Mouse (Mus musculus) layer of hippocampus, postnatal 36 days (tissue): ENCODE results near the gene Tnk1. TPM values are rescaled to one million over a fixed set of nuclear protein-coding genes. Genes with fewer than 3 reads are reported as not detected.

Experiments
- DNase-seq, 2 experiments: peaks; one replicate each; pipeline ENCODE4 v3.0.0; 2022
- total RNA-seq, 2 experiments: library from RNA; stranded (reverse); gene quantifications; 2 replicates each; pipeline ENCODE4 v1.2.3; 2021

Gene Tnk1
- total RNA-seq, 2 experiments from 2014 or later: 0.18 TPM; not detected in 1

GRCm38 (mm10) chr11:69837604-69837951, 21.0 kb downstream of the Tnk1 start, which contains the start of gene Nlgn2:
TSS of gene Nlgn2 (minus strand) at chr11:69837784.
- DNase-seq: no peak

DNA sequence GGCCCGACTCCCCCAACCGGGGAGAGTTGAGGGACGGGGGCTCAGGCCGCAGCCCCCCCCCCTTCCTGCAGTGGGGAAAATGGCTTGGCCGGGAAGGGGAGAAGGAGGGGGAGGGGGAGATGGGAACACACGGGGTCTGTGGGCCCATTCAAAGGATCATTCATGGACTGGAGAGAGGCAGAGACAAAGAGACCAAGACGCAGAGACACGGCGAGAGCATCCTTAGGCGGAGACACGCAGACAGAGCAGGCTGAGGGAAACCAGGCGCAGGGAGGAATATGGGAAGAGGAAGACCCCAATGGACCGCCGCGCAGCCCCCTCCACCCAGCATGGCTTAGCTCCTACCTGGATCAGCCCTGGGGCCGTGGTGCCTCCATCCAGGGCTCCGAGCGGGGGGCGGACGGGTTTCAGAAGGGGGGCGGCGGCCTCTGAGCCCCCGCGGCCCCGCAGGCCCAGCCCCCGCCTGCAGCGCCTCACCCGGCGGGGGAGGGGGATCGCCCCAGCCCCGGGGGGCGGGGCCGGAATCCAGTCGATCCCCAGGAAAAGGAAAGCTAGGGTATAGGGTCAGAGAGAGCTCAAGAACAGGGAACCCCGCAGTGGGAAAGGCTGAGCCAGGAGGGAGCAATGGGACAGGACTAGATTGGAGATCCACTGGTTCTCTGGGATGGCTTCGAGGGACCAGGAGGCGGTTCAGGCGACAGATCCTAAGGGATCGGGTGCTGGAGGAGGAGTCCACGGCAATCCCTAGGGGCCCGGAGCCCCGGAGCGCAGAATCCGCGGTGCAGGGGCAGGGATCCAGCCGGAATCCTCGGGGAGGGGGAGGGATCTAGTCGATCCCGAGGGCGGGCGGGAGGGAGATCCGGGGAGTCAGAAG, 21.6 kb downstream of the Tnk1 start:
- DNase-seq: peak; percentile 51 to 60

- DNase-seq: no peak
These were observed 22.6 kb downstream of the Tnk1 start for GRCm38 (mm10) chr11:69835966-69836335.

GRCm38 (mm10) chr11:69835326-69835965, 23.1 kb downstream of the Tnk1 start:
- DNase-seq: no peak

DNA sequence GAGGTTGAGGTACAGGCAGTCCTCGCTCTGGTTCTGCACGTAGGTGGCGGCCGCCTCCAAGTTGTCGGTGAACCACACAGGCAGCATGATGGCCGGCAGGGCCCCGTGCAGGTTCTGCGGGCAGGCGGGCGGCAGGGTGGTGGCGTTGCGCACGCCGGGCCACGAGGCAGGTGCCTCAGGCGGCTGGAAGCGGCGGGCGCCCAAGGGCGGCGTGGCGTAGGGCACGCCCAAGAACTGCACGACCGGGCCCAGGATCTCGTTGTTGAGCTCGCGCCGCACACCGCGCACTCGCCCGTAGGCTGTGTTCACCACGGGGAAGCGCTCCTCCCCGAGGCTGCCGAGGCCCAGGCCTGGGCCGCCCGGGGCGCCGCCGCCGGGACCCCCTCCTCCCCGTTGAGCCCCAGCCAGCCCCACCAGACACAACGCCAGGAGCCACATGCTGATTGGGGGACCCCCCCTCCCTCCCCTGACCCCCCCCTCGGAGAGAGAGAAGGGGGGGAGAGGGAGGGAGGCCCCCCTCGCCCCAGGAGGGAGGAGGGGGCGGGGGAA, 24.5 kb downstream of the Tnk1 start:
- DNase-seq: no peak

DNA sequence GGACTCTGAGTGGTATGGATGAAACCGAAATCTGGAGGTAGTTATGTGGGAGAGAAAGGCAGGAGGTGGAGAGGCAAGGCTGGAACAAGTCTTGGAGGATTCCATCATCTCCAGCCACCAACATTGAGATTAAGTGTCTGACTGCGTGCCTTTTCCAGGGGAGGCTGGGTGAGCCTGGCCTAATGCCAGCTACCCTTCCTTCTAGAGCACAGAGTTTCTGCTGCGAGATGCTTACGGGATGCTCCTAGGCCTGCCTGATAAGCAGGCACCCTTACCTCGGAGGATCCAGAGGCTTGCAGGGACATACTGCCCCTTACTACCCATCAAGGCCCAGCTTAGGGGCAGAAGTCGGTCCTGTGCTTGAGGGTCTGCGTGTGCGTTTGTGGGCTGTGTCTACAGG, 25.0 kb downstream of the Tnk1 start:
- DNase-seq: no peak

DNA sequence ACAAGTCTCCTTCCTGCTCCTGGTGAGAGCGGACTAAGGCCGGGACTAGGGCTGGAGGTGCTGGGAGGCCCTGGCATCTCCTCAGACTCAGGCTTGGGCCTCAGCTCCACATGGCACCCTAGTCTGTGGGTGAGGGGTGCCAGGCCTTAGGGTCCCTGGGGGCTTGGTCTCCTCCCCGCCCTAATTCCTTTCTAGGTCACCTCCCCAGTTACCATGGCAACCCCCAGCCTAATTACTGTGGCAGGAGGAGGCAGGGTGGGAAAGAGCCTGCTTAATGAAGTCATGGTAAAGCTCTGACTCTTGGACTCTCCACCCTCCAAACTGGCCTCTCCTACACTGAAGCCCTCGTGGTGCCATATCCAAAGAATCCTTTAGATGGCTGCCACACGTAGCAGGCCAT, 29.7 kb downstream of the Tnk1 start:
- DNase-seq: no peak

- no peak for DNase-seq
These were observed 35.1 kb downstream of the Tnk1 start for GRCm38 (mm10) chr11:69823456-69823855.

DNA sequence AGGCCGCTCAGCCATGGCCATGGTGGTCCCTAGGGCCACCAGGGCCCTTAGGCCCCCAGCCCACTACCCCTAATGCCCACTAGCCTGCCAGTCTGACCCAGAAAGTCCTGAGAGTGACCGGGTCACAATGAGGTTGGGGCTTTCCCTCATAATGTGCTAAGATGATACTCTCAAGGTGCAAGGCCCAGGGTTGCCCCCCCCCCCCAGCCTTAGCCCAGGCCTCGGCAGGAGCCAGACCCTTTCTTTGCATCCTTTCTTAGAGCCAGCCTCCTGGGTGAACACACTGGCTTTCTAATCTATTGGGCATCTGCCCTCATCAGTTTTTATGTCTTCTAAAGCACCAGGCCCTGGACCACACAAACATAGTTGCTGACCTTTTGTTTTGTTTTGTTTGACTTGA, 36.5 kb downstream of the Tnk1 start, which contains the start of gene Spem1:
Spem1 (minus strand) TSS at position 101 of the 400 bp plus-strand sequence.
- no peak for DNase-seq

DNA sequence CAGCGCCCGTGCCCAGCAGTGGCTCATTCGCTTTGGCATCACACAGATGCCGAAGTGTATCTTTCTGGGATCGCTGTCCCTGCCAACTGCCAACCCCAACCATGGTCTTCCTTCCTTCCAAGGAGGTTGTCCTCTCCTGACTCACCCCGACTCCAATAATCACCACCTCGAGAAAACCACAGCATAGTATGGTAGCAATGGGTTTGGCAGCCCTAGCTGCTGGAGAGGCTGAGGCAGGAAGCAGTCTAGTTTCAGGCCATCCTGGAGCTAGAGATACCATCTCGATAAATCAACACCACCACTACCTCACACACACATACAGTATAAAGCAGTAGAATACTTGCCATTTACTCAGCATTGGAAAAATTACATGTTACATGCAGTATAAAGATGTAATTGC, 39.7 kb downstream of the Tnk1 start:
- DNase-seq: no peak

DNA sequence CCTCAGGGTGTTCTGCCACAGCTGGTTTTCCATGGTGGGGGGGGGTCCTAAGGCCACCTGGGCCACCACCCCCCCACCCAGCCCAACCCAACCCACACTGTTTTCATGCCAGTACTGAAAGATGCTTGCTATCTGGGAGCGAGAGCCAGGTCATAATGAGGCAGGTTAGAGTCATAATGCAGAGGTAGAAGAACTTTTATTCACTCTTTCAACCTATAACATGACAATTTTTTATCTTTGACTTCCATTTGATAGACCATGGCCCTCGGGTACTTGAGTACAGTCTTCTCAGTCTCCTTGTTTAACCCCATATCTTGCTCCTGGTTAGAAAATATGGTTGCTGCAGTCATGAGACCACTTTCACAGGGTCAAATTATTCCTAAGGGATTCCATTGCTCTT, 40.2 kb downstream of the Tnk1 start, which contains the start of gene Spem2:
Spem2 (minus strand) TSS at position 101 of the 400 bp plus-strand sequence.
- no peak for DNase-seq

DNA sequence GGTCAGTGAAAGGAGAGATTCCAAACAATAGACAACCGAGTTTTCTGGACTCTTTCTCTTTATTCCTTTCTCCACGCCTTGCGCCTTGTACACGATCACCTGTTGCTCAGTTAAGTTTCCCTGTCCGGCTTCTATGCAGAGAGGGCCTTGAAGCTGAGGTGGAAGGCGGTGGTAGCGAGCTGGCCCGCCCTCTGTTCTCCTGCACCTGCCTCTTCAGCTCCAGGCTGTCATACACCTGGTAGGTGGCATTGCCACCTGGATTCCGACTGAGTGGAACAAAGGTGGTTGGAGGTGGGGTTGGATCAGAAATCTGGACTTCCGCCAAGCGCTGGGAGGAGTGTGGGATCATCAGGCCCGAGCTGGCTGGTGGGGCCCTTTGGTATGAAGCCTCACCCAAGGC, 42.0 kb downstream of the Tnk1 start:
- DNase-seq: no peak

GRCm38 (mm10) chr11:69815155-69815554, 43.4 kb downstream of the Tnk1 start, which contains the start of gene Gm39566:
TSS of gene Gm39566 (minus strand) at chr11:69815298.
- DNase-seq: no peak

GRCm38 (mm10) chr11:69810280-69810679, 48.2 kb downstream of the Tnk1 start:
- no peak for DNase-seq

DNA sequence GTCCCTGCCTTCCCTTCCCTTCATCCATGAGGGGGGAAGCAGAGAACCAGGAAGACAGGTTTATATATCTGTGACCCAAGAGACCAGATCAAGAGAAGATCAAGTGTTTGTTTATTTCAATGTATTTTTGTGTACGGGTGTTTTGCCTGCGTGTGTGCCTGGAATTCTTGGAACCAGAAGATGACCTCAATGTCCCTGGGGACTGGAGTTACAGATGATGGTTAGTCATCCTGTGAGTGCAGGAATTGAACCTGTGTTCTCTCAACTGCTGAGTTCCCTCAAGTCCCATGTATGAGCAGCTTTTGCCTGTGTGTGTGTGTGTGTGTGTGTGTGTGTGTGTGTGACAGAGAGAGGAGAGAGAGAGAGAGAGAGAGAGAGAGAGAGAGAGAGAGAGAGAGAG, 50.9 kb downstream of the Tnk1 start:
- no peak for DNase-seq

DNA sequence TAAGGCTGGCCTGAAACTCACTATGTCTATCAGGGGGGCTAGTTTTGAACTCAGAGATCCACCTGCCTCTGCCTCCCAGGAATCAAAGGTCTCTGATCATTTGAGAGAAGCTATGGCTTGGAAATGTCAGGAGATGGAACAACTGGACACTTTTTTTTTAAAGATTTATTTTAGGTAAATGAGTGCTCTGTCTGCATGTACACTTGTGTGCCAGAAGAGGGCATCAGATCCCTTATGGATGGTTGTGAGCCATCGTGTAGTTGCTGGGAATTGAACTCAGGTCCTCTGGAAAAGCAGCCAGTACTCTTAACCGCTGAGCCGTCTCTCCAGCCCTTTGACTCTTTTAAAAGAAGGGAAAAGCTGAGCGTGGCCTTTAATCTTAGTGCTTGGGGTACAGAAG, 52.2 kb downstream of the Tnk1 start:
- no peak for DNase-seq

GRCm38 (mm10) chr11:69804972-69805909, 53.3 kb downstream of the Tnk1 start, which contains the start of gene Tmem102:
TSS of gene Tmem102 (minus strand) at chr11:69805624.
- DNase-seq: no peak

- no peak for DNase-seq
These were observed 53.9 kb downstream of the Tnk1 start for GRCm38 (mm10) chr11:69804652-69804940.

GRCm38 (mm10) chr11:69803786-69804651, 54.5 kb downstream of the Tnk1 start:
- DNase-seq: peak; percentile 58 to 70

GRCm38 (mm10) chr11:69803328-69803727, 55.2 kb downstream of the Tnk1 start:
- DNase-seq: no peak

DNA sequence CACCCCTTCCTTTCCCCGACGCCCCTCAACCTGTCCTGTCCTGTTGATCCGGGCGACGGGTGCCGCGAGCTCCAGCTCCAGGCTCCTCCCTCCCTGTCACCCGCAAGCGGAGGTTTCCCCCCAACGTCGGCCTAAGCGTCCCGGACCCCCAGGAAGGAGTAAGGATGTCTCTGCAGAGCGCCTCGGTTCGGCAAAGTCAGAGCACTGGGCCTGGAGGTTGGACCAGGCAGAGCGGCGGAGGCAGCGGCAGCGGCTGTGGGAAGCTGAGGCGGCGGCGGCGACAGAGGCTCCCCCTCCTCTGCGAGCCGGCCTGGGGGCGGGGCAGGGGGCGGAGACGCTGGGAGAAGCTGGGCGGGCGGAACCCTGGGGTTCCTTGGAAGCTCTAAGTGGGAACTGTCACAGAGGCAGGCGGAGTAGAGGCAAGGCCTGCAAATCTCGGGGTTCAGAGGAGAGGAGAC, 55.9 kb downstream of the Tnk1 start:
- DNase-seq: peak; percentile 85 to 86
